Mouse (Mus musculus) left cerebral cortex, adult 2 months (tissue): ENCODE measurements at regions not wholly inside any gene's neighbourhood (a gene's known extent, or its start where the extent isn't known, plus 50 kb on each side); places are given as distances from the start of the nearest gene placed in this dataset.

ENCODE experiments used
- DNase-seq, 2 experiments: peaks; one replicate each; pipeline ENCODE4 v3.0.0; 2021 to 2022; ENCODE audit warnings: low spot score in 2 of 2, mixed read lengths in 1 of 2; ENCODE audit errors: extremely low spot score in 1 of 2
- H3K27ac ChIP-seq: fragments of 200-600 bp; 2 replicates; pipeline ENCODE4 v1.8.1; 2022
- H3K4me3 ChIP-seq: fragments of 200-600 bp; 2 replicates; pipeline ENCODE4 v1.8.1; 2022
- CTCF ChIP-seq: fragments of 200-600 bp; IDR thresholded peaks from 2 replicates; pipeline ENCODE4 v1.8.1; 2022; ENCODE audit warnings: antibody characterized with exemption, mild to moderate bottlenecking, moderate library complexity
- intact Hi-C: fragments of 180-260 bp; cut with DNase I; formaldehyde crosslinking; loops from one replicate; pipeline ENCODE4 v1.15.1; 2025

GRCm38 (mm10) chr12:71625115-71625514, 205.8 kb upstream of the Daam1 start:
- no peak overlapping the region for H3K4me3 ChIP-seq
- DNase-seq = no peak
- no peak overlapping the region for H3K27ac ChIP-seq
- intact Hi-C loops = no loop called here
- TF ChIP-seq CTCF = no peak

- DNase-seq = no peak
- intact Hi-C loops = no loop called here
Observed at GRCm38 (mm10) chr12:71626801-71627200, 204.1 kb upstream of the Daam1 start.

GRCm38 (mm10) chr12:71627421-71628339, 203.2 kb upstream of the Daam1 start:
- TF ChIP-seq CTCF = no peak
- DNase-seq = no peak
- Histone ChIP-seq H3K4me3 (no peak overlapping the region), H3K27ac (no peak overlapping the region)
- intact Hi-C loops = no loop called here

More at GRCm38 (mm10) chr12:71626801-71627200, 204.1 kb upstream of the Daam1 start:
- TF ChIP-seq CTCF = no peak
- H3K27ac ChIP-seq = no peak overlapping the region
- H3K4me3 ChIP-seq = no peak overlapping the region

- TF ChIP-seq CTCF = no peak
- H3K4me3 ChIP-seq = no peak overlapping the region
- intact Hi-C loops = no loop called here
- H3K27ac ChIP-seq = no peak overlapping the region
- DNase-seq = no peak
Observed at GRCm38 (mm10) chr12:71628340-71628738, 202.5 kb upstream of the Daam1 start.

GRCm38 (mm10) chr12:71628796-71629195, 202.1 kb upstream of the Daam1 start:
- intact Hi-C loops = no loop called here
- no peak overlapping the region for H3K27ac ChIP-seq
- no peak overlapping the region for H3K4me3 ChIP-seq
- TF ChIP-seq CTCF = no peak
- no peak for DNase-seq

- intact Hi-C loops = no loop called here
- no peak for TF ChIP-seq CTCF
- DNase-seq = no peak
- no peak overlapping the region for H3K27ac ChIP-seq
- H3K4me3 ChIP-seq = no peak overlapping the region
Observed at GRCm38 (mm10) chr12:71630386-71630785, 200.5 kb upstream of the Daam1 start.

- intact Hi-C loops = no loop called here
- no peak for TF ChIP-seq CTCF
- Histone ChIP-seq H3K4me3 (no peak overlapping the region), H3K27ac (no peak overlapping the region)
- DNase-seq = no peak
Observed at GRCm38 (mm10) chr12:71636300-71636699, 194.6 kb upstream of the Daam1 start.

GRCm38 (mm10) chr12:71637248-71637647, 193.6 kb upstream of the Daam1 start:
- DNase-seq = no peak
- no peak for TF ChIP-seq CTCF
- Histone ChIP-seq H3K27ac (no peak overlapping the region), H3K4me3 (no peak overlapping the region)
- intact Hi-C loops = no loop called here

GRCm38 (mm10) chr12:71638246-71638645, 192.6 kb upstream of the Daam1 start:
- Histone ChIP-seq H3K4me3 (no peak overlapping the region), H3K27ac (no peak overlapping the region)
- no peak for TF ChIP-seq CTCF
- no peak for DNase-seq
- intact Hi-C loops = no loop called here

- no peak for TF ChIP-seq CTCF
- no peak for DNase-seq
- no peak overlapping the region for H3K27ac ChIP-seq
- intact Hi-C loops = no loop called here
- no peak overlapping the region for H3K4me3 ChIP-seq
Observed at GRCm38 (mm10) chr12:71640058-71640501, 190.8 kb upstream of the Daam1 start.

- intact Hi-C loops = no loop called here
- TF ChIP-seq CTCF = no peak
Observed at GRCm38 (mm10) chr12:71641486-71641885, 189.4 kb upstream of the Daam1 start.

GRCm38 (mm10) chr12:71642797-71643337, 188.0 kb upstream of the Daam1 start:
- intact Hi-C loops = no loop called here
- no peak for DNase-seq
- Histone ChIP-seq H3K27ac (no peak overlapping the region), H3K4me3 (no peak overlapping the region)
- TF ChIP-seq CTCF = no peak

More at GRCm38 (mm10) chr12:71641486-71641885, 189.4 kb upstream of the Daam1 start:
- no peak overlapping the region for H3K27ac ChIP-seq
- no peak for DNase-seq
- no peak overlapping the region for H3K4me3 ChIP-seq

- DNase-seq = no peak
- no peak overlapping the region for H3K4me3 ChIP-seq
- intact Hi-C loops = no loop called here
- no peak overlapping the region for H3K27ac ChIP-seq
- no peak for TF ChIP-seq CTCF
Observed at GRCm38 (mm10) chr12:71651251-71651650, 179.6 kb upstream of the Daam1 start.
